Mouse (Mus musculus) MEL (cell line): ENCODE data around the gene Sbpl.

Experiments
- CTCF ChIP-seq, 3 experiments: IDR thresholded peaks in 2 of 3; conservative IDR thresholded peaks in 1 of 3; 2 replicates each; pipeline ENCODE4 v1.5.1; 2011 to 2012; ENCODE audit warnings: low read length in 3 of 3, low read depth in 2 of 3, mild to moderate bottlenecking in 2 of 3, improper control_type of control experiment in 1 of 3, inconsistent platforms in 1 of 3, mixed read lengths in 1 of 3, moderate library complexity in 1 of 3; ENCODE audit not compliant: control insufficient read depth in 1 of 3, insufficient read depth in 1 of 3, poor library complexity in 1 of 3, severe bottlenecking in 1 of 3
- GATA1 ChIP-seq: IDR thresholded peaks from 2 replicates; pipeline ENCODE4 v1.6.1; 2011; ENCODE audit warnings: low read depth, low read length, improper control_type of control experiment
- MXI1 ChIP-seq: IDR thresholded peaks from 2 replicates; pipeline ENCODE4 v1.6.1; 2011; ENCODE audit warnings: mild to moderate bottlenecking, low read depth, low read length, improper control_type of control experiment
- MYB ChIP-seq: IDR thresholded peaks from 2 replicates; pipeline ENCODE4 v1.6.1; 2011; ENCODE audit warnings: mild to moderate bottlenecking, low read depth, low read length, improper control_type of control experiment
- POLR2A ChIP-seq, 2 experiments: IDR thresholded peaks; 2 replicates each; pipeline ENCODE4 v1.6.1; 2011 to 2012; ENCODE audit warnings: low read length in 2 of 2, mild to moderate bottlenecking in 2 of 2, control low read depth in 1 of 2, improper control_type of control experiment in 1 of 2, low read depth in 1 of 2, moderate library complexity in 1 of 2; ENCODE audit not compliant: control insufficient read depth in 1 of 2, insufficient read depth in 1 of 2, poor library complexity in 1 of 2
- ZKSCAN1 ChIP-seq: IDR thresholded peaks from 2 replicates; pipeline ENCODE4 v1.6.1; 2012; ENCODE audit warnings: low read depth, mild to moderate bottlenecking, inconsistent platforms, low read length, improper control_type of control experiment, moderate library complexity

DNA sequence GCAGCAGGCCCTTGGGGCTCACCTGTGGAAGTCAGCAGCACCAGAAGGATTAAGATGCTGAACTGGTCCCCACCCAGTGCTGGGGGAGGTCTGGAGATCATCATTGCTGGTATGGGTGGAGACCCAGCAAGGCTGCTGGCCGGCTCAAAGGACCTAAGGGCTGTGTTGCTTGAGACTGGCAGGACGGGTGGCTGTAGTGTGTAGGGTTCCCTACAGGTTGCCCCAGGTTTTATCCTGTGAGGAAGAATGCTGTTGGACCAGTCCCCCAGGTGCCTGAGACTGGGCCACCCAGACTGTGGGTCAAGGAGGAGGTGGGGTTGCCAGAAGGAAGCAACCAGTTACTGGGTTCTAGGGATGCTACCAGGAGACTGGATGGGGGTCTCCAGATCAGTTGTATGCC, 42.8 kb upstream of the Sbpl start, which contains the start of gene Prss22:
- TF ChIP-seq CTCF (IDR thresholded peaks at IDR 0.05 in 2 of 3, conservative IDR thresholded peaks at IDR 0.05 in 1 of 3; ENCODE audit: control insufficient read depth in 1 of 3, insufficient read depth in 1 of 3, low read depth in 2 of 3, low read length in 3 of 3, poor library complexity in 1 of 3, severe bottlenecking in 1 of 3): no peak
- TF ChIP-seq GATA1: no peak
- TF ChIP-seq POLR2A (IDR thresholded peaks at IDR 0.05; ENCODE audit: control insufficient read depth in 1 of 2, insufficient read depth in 1 of 2, low read depth in 1 of 2, low read length in 2 of 2, poor library complexity in 1 of 2): no peak
- no peak for TF ChIP-seq ZKSCAN1
- no peak for TF ChIP-seq MXI1
- no peak for TF ChIP-seq MYB
